Mouse (Mus musculus): Measurements from ENCODE around the gene Zfp64. TPM values are rescaled to one million over a fixed set of nuclear protein-coding genes. Genes with fewer than 3 reads are reported as not detected.

The Zfp64 gene
- polyA plus RNA-seq, 1 experiment from 2014 or later: 45.9 TPM

GRCm38 (mm10) chr2:168936896-168937295 lies 18.5 kb downstream of the Zfp64 start:
- 90% methylated on average over 6 of the region's 6 CpGs for WGBS
- no peaks in the 10 kb centered on the region for H3K4me1 ChIP-seq (ENCODE audit: control insufficient read depth, insufficient read depth, low read length)

GRCm38 (mm10) chr2:168935165-168935564 lies 20.2 kb downstream of the Zfp64 start:
- Histone ChIP-seq H3K4me1 (ENCODE audit: control insufficient read depth, insufficient read depth, low read length) (no peaks in the 10 kb centered on the region), H3K9ac (replicated peaks; ENCODE audit: low read length) (no peak overlapping the region), H3K9me3 (ENCODE audit: control insufficient read depth, low read length) (no peaks in the 10 kb centered on the region), H3K4me2 (ENCODE audit: low read length) (no peak overlapping the region), H3K27me3 (ENCODE audit: control insufficient read depth, insufficient read depth, low read length) (no peaks in the 10 kb centered on the region), H3K27ac (replicated peaks; ENCODE audit: low read depth, low read length) (no peak overlapping the region), H3K4me3 (replicated peaks; ENCODE audit: low read depth, low read length) (no peak overlapping the region), H3K36me3 (ENCODE audit: control insufficient read depth, insufficient read depth, low read length) (peaks cover 54% of the 10 kb centered on the region)
- 87% methylated on average over 35 of the region's 35 CpGs for WGBS
- DNase-seq (no peak), ATAC-seq (ENCODE audit: low FRiP score, low TSS enrichment) (no peak)

More at GRCm38 (mm10) chr2:168936896-168937295, 18.5 kb downstream of the Zfp64 start:
- H3K36me3 ChIP-seq (ENCODE audit: control insufficient read depth, insufficient read depth, low read length): peaks cover 52% of the 10 kb centered on the region
- no peak overlapping the region for H3K4me3 ChIP-seq (replicated peaks; ENCODE audit: low read depth, low read length)
- H3K4me2 ChIP-seq (ENCODE audit: low read length): no peak overlapping the region
- no peak for ATAC-seq (ENCODE audit: low FRiP score, low TSS enrichment)
- H3K27me3 ChIP-seq (ENCODE audit: control insufficient read depth, insufficient read depth, low read length): no peaks in the 10 kb centered on the region
- H3K9me3 ChIP-seq (ENCODE audit: control insufficient read depth, low read length): no peaks in the 10 kb centered on the region
- no peak overlapping the region for H3K27ac ChIP-seq (replicated peaks; ENCODE audit: low read depth, low read length)
- no peak overlapping the region for H3K9ac ChIP-seq (replicated peaks; ENCODE audit: low read length)
- DNase-seq: peak; percentile 12

DNA sequence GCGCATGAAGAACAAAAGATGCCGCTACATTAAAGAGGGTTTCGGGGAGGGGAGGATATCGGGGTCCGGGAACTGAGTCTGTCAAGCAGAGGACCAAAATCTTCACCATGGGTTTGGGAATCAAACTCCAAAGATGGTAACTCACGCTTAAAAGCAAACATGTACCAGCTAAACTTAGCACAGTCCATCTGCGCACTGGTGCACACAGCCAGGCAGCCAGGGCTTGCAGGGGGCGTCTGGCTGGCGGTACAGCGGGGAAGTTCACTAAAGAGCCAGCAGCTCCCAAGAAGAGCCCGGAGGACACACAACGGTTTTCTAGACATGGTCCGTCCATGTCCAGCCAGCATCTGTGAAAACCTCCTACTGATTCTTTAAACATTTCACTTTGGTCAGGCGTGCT lies 23.7 kb downstream of the Zfp64 start:
- Histone ChIP-seq H3K4me3 (replicated peaks; ENCODE audit: low read depth, low read length) (no peak overlapping the region), H3K27me3 (ENCODE audit: control insufficient read depth, insufficient read depth, low read length) (no peaks in the 10 kb centered on the region), H3K9ac (replicated peaks; ENCODE audit: low read length) (no peak overlapping the region), H3K9me3 (ENCODE audit: control insufficient read depth, low read length) (no peaks in the 10 kb centered on the region), H3K36me3 (ENCODE audit: control insufficient read depth, insufficient read depth, low read length) (peaks cover 44% of the 10 kb centered on the region), H3K27ac (replicated peaks; ENCODE audit: low read depth, low read length) (no peak overlapping the region), H3K4me2 (ENCODE audit: low read length) (no peak overlapping the region), H3K4me1 (ENCODE audit: control insufficient read depth, insufficient read depth, low read length) (no peaks in the 10 kb centered on the region)
- ATAC-seq (ENCODE audit: low FRiP score, low TSS enrichment) (no peak), DNase-seq (no peak)
- WGBS: 94% methylated on average over 14 of the region's 14 CpGs

DNA sequence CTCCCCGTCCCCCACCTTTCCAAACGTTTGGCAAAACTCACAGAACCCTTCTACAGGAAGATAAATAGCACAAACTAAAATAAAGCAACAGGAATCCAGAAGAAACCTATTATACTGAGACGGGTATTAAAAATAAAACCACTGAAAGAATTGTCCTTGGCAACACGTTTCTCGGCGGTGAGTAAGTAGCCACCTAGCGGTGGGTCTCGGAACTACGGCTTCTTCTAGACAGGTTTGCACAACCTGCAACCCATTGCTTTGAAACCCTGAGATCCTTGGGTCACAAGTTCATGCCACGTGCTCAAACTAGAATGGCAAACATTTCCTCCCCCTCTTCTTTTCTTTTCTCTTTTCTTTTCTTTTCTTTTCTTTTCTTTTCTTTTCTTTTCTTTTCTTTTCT lies 25.7 kb downstream of the Zfp64 start:
- Histone ChIP-seq H3K36me3 (ENCODE audit: control insufficient read depth, insufficient read depth, low read length) (peaks cover 43% of the 10 kb centered on the region), H3K27me3 (ENCODE audit: control insufficient read depth, insufficient read depth, low read length) (no peaks in the 10 kb centered on the region), H3K4me3 (replicated peaks; ENCODE audit: low read depth, low read length) (no peak overlapping the region), H3K27ac (replicated peaks; ENCODE audit: low read depth, low read length) (no peak overlapping the region), H3K4me1 (ENCODE audit: control insufficient read depth, insufficient read depth, low read length) (no peaks in the 10 kb centered on the region), H3K9ac (replicated peaks; ENCODE audit: low read length) (no peak overlapping the region), H3K4me2 (ENCODE audit: low read length) (no peak overlapping the region), H3K9me3 (ENCODE audit: control insufficient read depth, low read length) (no peaks in the 10 kb centered on the region)
- WGBS: 28% methylated on average over 10 of the region's 10 CpGs
- ATAC-seq (ENCODE audit: low FRiP score, low TSS enrichment): no peak
- peak; percentile 86 for DNase-seq

GRCm38 (mm10) chr2:168927401-168927800 lies 28.0 kb downstream of the Zfp64 start:
- H3K4me1 ChIP-seq (ENCODE audit: control insufficient read depth, insufficient read depth, low read length): no peaks in the 10 kb centered on the region
- peaks cover 24% of the 10 kb centered on the region for H3K36me3 ChIP-seq (ENCODE audit: control insufficient read depth, insufficient read depth, low read length)
- no peak overlapping the region for H3K4me2 ChIP-seq (ENCODE audit: low read length)
- no peak overlapping the region for H3K9ac ChIP-seq (replicated peaks; ENCODE audit: low read length)
- ATAC-seq (ENCODE audit: low FRiP score, low TSS enrichment) (no peak), DNase-seq (no peak)
- H3K27me3 ChIP-seq (ENCODE audit: control insufficient read depth, insufficient read depth, low read length): no peaks in the 10 kb centered on the region
- no peaks in the 10 kb centered on the region for H3K9me3 ChIP-seq (ENCODE audit: control insufficient read depth, low read length)
- no peak overlapping the region for H3K4me3 ChIP-seq (replicated peaks; ENCODE audit: low read depth, low read length)
- no peak overlapping the region for H3K27ac ChIP-seq (replicated peaks; ENCODE audit: low read depth, low read length)
- WGBS: 96% methylated on average over 7 of the region's 7 CpGs

GRCm38 (mm10) chr2:168926257-168926810 lies 29.1 kb downstream of the Zfp64 start:
- no peak for ATAC-seq (ENCODE audit: low FRiP score, low TSS enrichment)
- Histone ChIP-seq H3K27ac (replicated peaks; ENCODE audit: low read depth, low read length) (no peak overlapping the region), H3K9ac (replicated peaks; ENCODE audit: low read length) (no peak overlapping the region), H3K4me2 (ENCODE audit: low read length) (no peak overlapping the region), H3K9me3 (ENCODE audit: control insufficient read depth, low read length) (no peaks in the 10 kb centered on the region), H3K4me1 (ENCODE audit: control insufficient read depth, insufficient read depth, low read length) (no peaks in the 10 kb centered on the region), H3K36me3 (ENCODE audit: control insufficient read depth, insufficient read depth, low read length) (peaks cover 18% of the 10 kb centered on the region), H3K4me3 (replicated peaks; ENCODE audit: low read depth, low read length) (no peak overlapping the region), H3K27me3 (ENCODE audit: control insufficient read depth, insufficient read depth, low read length) (no peaks in the 10 kb centered on the region)
- WGBS: 88% methylated on average over 37 of the region's 37 CpGs
- DNase-seq: no peak

- no peaks in the 10 kb centered on the region for H3K9me3 ChIP-seq (ENCODE audit: control insufficient read depth, low read length)
- H3K4me2 ChIP-seq (ENCODE audit: low read length): no peak overlapping the region
- DNase-seq (peak; percentile 88), ATAC-seq (ENCODE audit: low FRiP score, low TSS enrichment) (no peak)
- peaks cover 12% of the 10 kb centered on the region for H3K36me3 ChIP-seq (ENCODE audit: control insufficient read depth, insufficient read depth, low read length)
- 10% methylated on average over 9 of the region's 9 CpGs for WGBS
- H3K4me3 ChIP-seq (replicated peaks; ENCODE audit: low read depth, low read length): no peak overlapping the region
- H3K4me1 ChIP-seq (ENCODE audit: control insufficient read depth, insufficient read depth, low read length): no peaks in the 10 kb centered on the region
- H3K9ac ChIP-seq (replicated peaks; ENCODE audit: low read length): no peak overlapping the region
- no peak overlapping the region for H3K27ac ChIP-seq (replicated peaks; ENCODE audit: low read depth, low read length)
- H3K27me3 ChIP-seq (ENCODE audit: control insufficient read depth, insufficient read depth, low read length): no peaks in the 10 kb centered on the region
Observed at GRCm38 (mm10) chr2:168923706-168924105, 31.7 kb downstream of the Zfp64 start.

- Histone ChIP-seq H3K9me3 (ENCODE audit: control insufficient read depth, low read length) (no peaks in the 10 kb centered on the region), H3K4me2 (ENCODE audit: low read length) (no peak overlapping the region), H3K27me3 (ENCODE audit: control insufficient read depth, insufficient read depth, low read length) (no peaks in the 10 kb centered on the region), H3K9ac (replicated peaks; ENCODE audit: low read length) (no peak overlapping the region), H3K4me3 (replicated peaks; ENCODE audit: low read depth, low read length) (no peak overlapping the region), H3K4me1 (ENCODE audit: control insufficient read depth, insufficient read depth, low read length) (no peaks in the 10 kb centered on the region), H3K36me3 (ENCODE audit: control insufficient read depth, insufficient read depth, low read length) (peaks cover 12% of the 10 kb centered on the region), H3K27ac (replicated peaks; ENCODE audit: low read depth, low read length) (no peak overlapping the region)
- DNase-seq: no peak
- ATAC-seq (ENCODE audit: low FRiP score, low TSS enrichment): no peak
- WGBS: 87% methylated on average over 5 of the region's 5 CpGs
Observed at GRCm38 (mm10) chr2:168922466-168922865, 32.9 kb downstream of the Zfp64 start.

DNA sequence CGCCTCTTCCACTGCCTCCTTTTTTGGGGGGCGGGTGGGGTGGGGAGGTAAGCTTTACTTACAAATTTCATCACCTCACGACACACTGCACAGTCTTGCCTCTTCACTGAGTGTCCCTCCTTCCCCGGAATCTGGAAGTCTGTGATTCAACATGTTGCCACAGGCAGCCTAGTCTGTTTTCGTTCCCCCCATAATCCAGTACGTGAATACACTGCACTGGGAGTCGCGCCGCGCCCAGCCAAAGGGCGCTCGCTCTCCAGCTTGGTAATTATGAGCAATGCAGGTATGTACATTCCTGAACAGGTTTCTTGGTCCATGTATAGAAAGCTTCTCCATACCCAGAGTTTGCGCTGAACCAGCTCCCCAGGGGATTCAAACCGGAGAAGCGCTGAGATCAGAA lies 35.4 kb downstream of the Zfp64 start:
- WGBS: 62% methylated on average over 15 of the region's 15 CpGs

More for the DNA sequence above, 35.4 kb downstream of the Zfp64 start:
- Histone ChIP-seq H3K27me3 (ENCODE audit: control insufficient read depth, insufficient read depth, low read length) (no peaks in the 10 kb centered on the region), H3K9me3 (ENCODE audit: control insufficient read depth, low read length) (no peaks in the 10 kb centered on the region), H3K27ac (replicated peaks; ENCODE audit: low read depth, low read length) (no peak overlapping the region), H3K9ac (replicated peaks; ENCODE audit: low read length) (no peak overlapping the region), H3K36me3 (ENCODE audit: control insufficient read depth, insufficient read depth, low read length) (no peaks in the 10 kb centered on the region), H3K4me3 (replicated peaks; ENCODE audit: low read depth, low read length) (no peak overlapping the region), H3K4me2 (ENCODE audit: low read length) (no peak overlapping the region), H3K4me1 (ENCODE audit: control insufficient read depth, insufficient read depth, low read length) (no peaks in the 10 kb centered on the region)
- ATAC-seq (ENCODE audit: low FRiP score, low TSS enrichment): no peak
- peak; percentile 34 for DNase-seq

Data from midbrain, embryonic 14.5 days (tissue).